Mouse (Mus musculus) neural tube, embryonic 14.5 days (tissue): ENCODE data around the gene H2-Ob. TPM values are rescaled to one million over a fixed set of nuclear protein-coding genes. Genes with fewer than 3 reads are reported as not detected.
A peak's percentile ranks its signal among the peaks of the same experiment; 100 is the strongest.
"Not testable (repeated sequence)": the region's sequence is repeated elsewhere in the genome, so short reads cannot be mapped to it uniquely, and the experiment has no call there.

Experiments used
- ATAC-seq: fragments of 200-750 bp; cut with Nextera tagmentation; 2 replicates; pipeline ENCODE4 v1.8.0; 2017; ENCODE audit warnings: low read depth, mild to moderate bottlenecking, moderate TSS enrichment, moderate library complexity
- H3K27ac ChIP-seq: fragments of 300-500 bp; sonication (generic); 2 replicates; pipeline ENCODE4 v1.5.1; 2014; ENCODE audit warnings: low read depth, mild to moderate bottlenecking, control low read depth, low read length, moderate library complexity, mixed read lengths
- H3K27me3 ChIP-seq: fragments of 300-500 bp; sonication (generic); 2 replicates; pipeline ENCODE4 v1.6.1; 2014; ENCODE audit warnings: low read length; ENCODE audit not compliant: control insufficient read depth, insufficient read depth
- H3K36me3 ChIP-seq: fragments of 300-500 bp; sonication (generic); 2 replicates; pipeline ENCODE4 v1.6.1; 2014; ENCODE audit warnings: low read length, mixed read lengths; ENCODE audit not compliant: control insufficient read depth, insufficient read depth
- H3K4me1 ChIP-seq: fragments of 300-500 bp; sonication (generic); 2 replicates; pipeline ENCODE4 v1.6.1; 2014; ENCODE audit warnings: low read length; ENCODE audit not compliant: control insufficient read depth, insufficient read depth
- H3K4me2 ChIP-seq: fragments of 300-500 bp; sonication (generic); 2 replicates; pipeline ENCODE4 v1.6.1; 2014; ENCODE audit warnings: mild to moderate bottlenecking, low read depth, low read length, control low read depth
- H3K4me3 ChIP-seq: fragments of 300-500 bp; sonication (generic); 2 replicates; pipeline ENCODE4 v1.5.1; 2014; ENCODE audit warnings: low read depth, low read length, control low read depth, mixed read lengths
- H3K9ac ChIP-seq: fragments of 300-500 bp; sonication (generic); replicated peaks from 2 replicates; pipeline ENCODE4 v1.6.1; 2014; ENCODE audit warnings: low read depth, mild to moderate bottlenecking, control low read depth, low read length, mixed read lengths
- H3K9me3 ChIP-seq: fragments of 300-500 bp; sonication (generic); 2 replicates; pipeline ENCODE4 v1.6.1; 2016; ENCODE audit warnings: low read length; ENCODE audit not compliant: control insufficient read depth
- WGBS: fragments of 180-500 bp; shearing (Covaris S2); extraction: QIAGEN DNeasy Blood & Tissue Kit; methylation state at CpG from one replicate; pipeline ENCODE4 v1.1.7; 2014; 5-methylcytosine and 5-hydroxymethylcytosine counted together
- polyA plus RNA-seq: library from polyadenylated mRNA; unstranded; fragments of >200 nt; fragmentation: Nextera tagmentation; extraction: Ambion mirVana; gene quantifications from 2 replicates; pipeline ENCODE4 v1.2.1, GENCODE M21; 2014

H2-Ob gene
- polyA plus RNA-seq, 1 experiment from 2014 or later = not detected

- no peaks in the 10 kb centered on the region for H3K9me3 ChIP-seq
- ATAC-seq = no peak
- no peaks in the 10 kb centered on the region for H3K36me3 ChIP-seq
- H3K27me3 ChIP-seq = no peaks in the 10 kb centered on the region
- 94% methylated on average over 8 of the region's 8 CpGs for WGBS
- no peak overlapping the region for H3K4me2 ChIP-seq
- H3K4me3 ChIP-seq = no peak overlapping the region
- no peaks in the 10 kb centered on the region for H3K4me1 ChIP-seq
- no peak overlapping the region for H3K27ac ChIP-seq
- H3K9ac ChIP-seq = no peak overlapping the region
Observed at GRCm38 (mm10) chr17:34225426-34225825, 13.3 kb upstream of the H2-Ob start.

GRCm38 (mm10) chr17:34225911-34226310 lies 12.8 kb upstream of the H2-Ob start:
- H3K36me3 ChIP-seq, H3K4me1 ChIP-seq, H3K27me3 ChIP-seq, H3K4me3 ChIP-seq, ATAC-seq, H3K9ac ChIP-seq, H3K27ac ChIP-seq, H3K9me3 ChIP-seq, H3K4me2 ChIP-seq: not testable (repeated sequence)
- WGBS = over 99% methylated on average over 13 of the region's 23 CpGs

GRCm38 (mm10) chr17:34230971-34231370 lies 7.7 kb upstream of the H2-Ob start:
- H3K4me2 ChIP-seq, H3K36me3 ChIP-seq, H3K4me1 ChIP-seq, ATAC-seq, H3K27me3 ChIP-seq, H3K4me3 ChIP-seq, H3K9me3 ChIP-seq, H3K9ac ChIP-seq, H3K27ac ChIP-seq: not testable (repeated sequence)
- 97% methylated on average over 5 of the region's 9 CpGs for WGBS

- not testable (repeated sequence) for H3K36me3 ChIP-seq, H3K4me3 ChIP-seq, H3K27me3 ChIP-seq, H3K9ac ChIP-seq, ATAC-seq, H3K9me3 ChIP-seq, H3K27ac ChIP-seq, H3K4me1 ChIP-seq, H3K4me2 ChIP-seq
- WGBS = 96% methylated on average over 3 of the region's 7 CpGs
Observed at GRCm38 (mm10) chr17:34232021-34232420, 6.7 kb upstream of the H2-Ob start.

- Histone ChIP-seq H3K9me3 (no peaks in the 10 kb centered on the region), H3K9ac (no peak overlapping the region), H3K4me2 (no peak overlapping the region), H3K4me1 (no peaks in the 10 kb centered on the region), H3K4me3 (no peak overlapping the region), H3K27ac (no peak overlapping the region), H3K27me3 (no peaks in the 10 kb centered on the region), H3K36me3 (no peaks in the 10 kb centered on the region)
- peak; percentile 49; the same call in 1 of the 2 replicates for ATAC-seq
- 46% methylated on average over 9 of the region's 9 CpGs for WGBS
Observed at GRCm38 (mm10) chr17:34234926-34235325, 3.8 kb upstream of the H2-Ob start.

GRCm38 (mm10) chr17:34236691-34237090 lies 2.0 kb upstream of the H2-Ob start:
- no peaks in the 10 kb centered on the region for H3K9me3 ChIP-seq
- H3K9ac ChIP-seq = no peak overlapping the region
- no peak overlapping the region for H3K4me2 ChIP-seq
- WGBS = 86% methylated on average over 5 of the region's 5 CpGs
- no peaks in the 10 kb centered on the region for H3K36me3 ChIP-seq
- H3K27me3 ChIP-seq = no peaks in the 10 kb centered on the region
- no peaks in the 10 kb centered on the region for H3K4me1 ChIP-seq
- no peak for ATAC-seq
- no peak overlapping the region for H3K27ac ChIP-seq
- H3K4me3 ChIP-seq = no peak overlapping the region

- 80% methylated on average over 3 of the region's 3 CpGs for WGBS
- no peaks in the 10 kb centered on the region for H3K27me3 ChIP-seq
- H3K27ac ChIP-seq = no peak overlapping the region
- ATAC-seq = no peak
- no peaks in the 10 kb centered on the region for H3K9me3 ChIP-seq
- no peaks in the 10 kb centered on the region for H3K4me1 ChIP-seq
- H3K9ac ChIP-seq = no peak overlapping the region
- no peak overlapping the region for H3K4me2 ChIP-seq
- H3K4me3 ChIP-seq = no peak overlapping the region
- H3K36me3 ChIP-seq = no peaks in the 10 kb centered on the region
Observed at GRCm38 (mm10) chr17:34237741-34238140, 962 bp upstream of the H2-Ob start.

- ATAC-seq = no peak
- H3K27ac ChIP-seq = no peak overlapping the region
- no peaks in the 10 kb centered on the region for H3K27me3 ChIP-seq
- H3K9me3 ChIP-seq = no peaks in the 10 kb centered on the region
- no peaks in the 10 kb centered on the region for H3K36me3 ChIP-seq
- WGBS = 73% methylated on average over 10 of the region's 10 CpGs
- H3K9ac ChIP-seq = no peak overlapping the region
- H3K4me3 ChIP-seq = no peak overlapping the region
- no peaks in the 10 kb centered on the region for H3K4me1 ChIP-seq
- no peak overlapping the region for H3K4me2 ChIP-seq
Observed at GRCm38 (mm10) chr17:34239601-34240041, 918 bp downstream of the H2-Ob start.

- no peak overlapping the region for H3K4me3 ChIP-seq
- H3K36me3 ChIP-seq = no peaks in the 10 kb centered on the region
- no peak overlapping the region for H3K9ac ChIP-seq
- H3K4me1 ChIP-seq = no peaks in the 10 kb centered on the region
- ATAC-seq = no peak
- no peak overlapping the region for H3K27ac ChIP-seq
- H3K9me3 ChIP-seq = no peaks in the 10 kb centered on the region
- H3K4me2 ChIP-seq = no peak overlapping the region
- no peaks in the 10 kb centered on the region for H3K27me3 ChIP-seq
- 65% methylated on average over 3 of the region's 3 CpGs for WGBS
Observed at GRCm38 (mm10) chr17:34240366-34240765, 1.7 kb downstream of the H2-Ob start.

- no peaks in the 10 kb centered on the region for H3K4me1 ChIP-seq
- no peak overlapping the region for H3K4me3 ChIP-seq
- H3K9me3 ChIP-seq = no peaks in the 10 kb centered on the region
- no peak overlapping the region for H3K4me2 ChIP-seq
- H3K27ac ChIP-seq = no peak overlapping the region
- 85% methylated on average over 6 of the region's 6 CpGs for WGBS
- H3K27me3 ChIP-seq = no peaks in the 10 kb centered on the region
- no peak overlapping the region for H3K9ac ChIP-seq
- no peaks in the 10 kb centered on the region for H3K36me3 ChIP-seq
- no peak for ATAC-seq
Observed at GRCm38 (mm10) chr17:34240916-34241315, 2.2 kb downstream of the H2-Ob start.
